Mouse (Mus musculus) frontal cortex, adult (tissue): ENCODE measurements at regions not wholly inside any gene's neighbourhood (a gene's known extent, or its start where the extent isn't known, plus 50 kb on each side); places are given as distances from the start of the nearest gene placed in this dataset.

Experiments used
- ATAC-seq: cut with Nextera tagmentation; 2 replicates; pipeline ENCODE4 v1.9.2; 2017; ENCODE audit warnings: mild to moderate bottlenecking, moderate library complexity, mixed read lengths; ENCODE audit not compliant: low TSS enrichment

- ATAC-seq = no peak
These were observed 53.9 kb upstream of the Cdkn3 start for GRCm38 (mm10) chr14:46706462-46706861.

- ATAC-seq = no peak
These were observed 56.0 kb upstream of the Cdkn3 start for GRCm38 (mm10) chr14:46704316-46704751.

DNA sequence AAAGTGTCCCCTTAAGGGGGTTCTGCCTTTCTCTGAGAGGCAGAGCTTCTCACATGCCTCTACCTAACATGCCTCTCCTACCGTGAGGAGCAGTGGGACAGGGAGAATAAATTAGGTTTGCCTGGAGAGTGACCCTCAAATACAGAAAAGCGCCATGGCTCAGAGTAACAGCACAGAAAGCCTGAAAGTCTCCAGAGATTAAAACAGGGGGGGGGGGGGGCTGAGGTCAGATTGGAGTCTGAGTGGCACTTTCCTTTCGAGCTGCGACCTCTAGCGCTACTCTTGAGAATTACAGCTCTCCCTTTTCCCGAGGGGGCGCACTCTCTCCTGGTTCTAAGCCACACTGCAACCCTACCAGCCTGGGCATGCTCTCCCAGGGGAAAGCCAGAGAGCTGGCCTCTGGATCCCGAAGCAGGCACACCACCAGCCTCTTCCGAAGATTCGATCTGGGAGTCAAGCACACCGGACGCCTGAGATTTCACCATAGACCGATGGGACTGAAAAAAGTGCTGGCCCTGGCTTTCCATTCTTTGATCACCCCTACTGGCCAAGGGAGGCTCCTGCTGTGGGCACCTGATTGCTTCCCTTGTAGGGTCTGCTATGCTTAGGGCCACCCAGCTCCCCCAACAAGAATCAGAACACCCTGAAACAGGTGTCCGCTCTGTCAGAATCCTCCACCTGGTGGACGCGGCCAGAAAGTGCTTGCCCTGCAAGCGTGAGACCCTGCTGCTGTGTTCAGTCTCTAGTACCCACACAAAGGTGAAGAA is 57.5 kb upstream of the Cdkn3 start:
- no peak; the same call in 1 of the 2 replicates for ATAC-seq

DNA sequence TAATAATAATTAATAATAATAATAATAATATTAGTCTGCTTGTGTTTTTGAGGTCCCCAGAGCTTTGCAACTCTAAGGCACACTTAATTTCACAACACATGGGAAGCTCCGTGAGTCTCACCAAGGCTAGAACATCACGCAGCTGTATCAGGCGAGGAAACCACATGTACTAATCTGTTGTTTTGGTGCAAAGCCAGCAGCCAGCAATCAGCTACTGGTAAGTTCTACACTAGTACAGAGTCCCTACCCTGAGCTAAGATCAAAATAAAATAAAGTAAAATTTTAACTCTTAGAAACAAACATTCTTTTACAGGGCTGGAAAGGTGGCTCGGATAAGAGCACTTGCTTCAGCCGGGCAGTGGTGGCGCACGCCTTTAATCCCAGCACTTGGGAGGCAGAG is 67.8 kb upstream of the Cdkn3 start:
- no peak for ATAC-seq

DNA sequence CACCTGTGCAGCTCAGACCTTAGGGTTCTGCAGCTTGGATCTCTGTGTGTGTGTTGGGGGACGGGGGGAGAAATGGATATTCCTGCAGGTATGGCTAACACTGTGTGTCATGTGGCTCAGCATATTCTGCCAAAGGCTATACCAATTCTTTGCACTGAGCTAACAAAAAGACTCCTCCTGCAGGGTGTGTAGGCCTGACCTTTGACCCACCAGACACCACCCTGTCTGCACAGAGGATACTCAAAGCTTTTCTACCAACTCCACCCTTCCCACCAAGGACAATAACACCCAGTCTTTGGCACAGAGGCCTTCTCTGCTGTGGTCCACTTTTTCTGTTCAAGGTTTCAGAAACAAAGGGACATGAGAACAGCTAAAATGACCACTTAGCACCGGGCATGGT is 68.3 kb upstream of the Cdkn3 start:
- no peak for ATAC-seq

DNA sequence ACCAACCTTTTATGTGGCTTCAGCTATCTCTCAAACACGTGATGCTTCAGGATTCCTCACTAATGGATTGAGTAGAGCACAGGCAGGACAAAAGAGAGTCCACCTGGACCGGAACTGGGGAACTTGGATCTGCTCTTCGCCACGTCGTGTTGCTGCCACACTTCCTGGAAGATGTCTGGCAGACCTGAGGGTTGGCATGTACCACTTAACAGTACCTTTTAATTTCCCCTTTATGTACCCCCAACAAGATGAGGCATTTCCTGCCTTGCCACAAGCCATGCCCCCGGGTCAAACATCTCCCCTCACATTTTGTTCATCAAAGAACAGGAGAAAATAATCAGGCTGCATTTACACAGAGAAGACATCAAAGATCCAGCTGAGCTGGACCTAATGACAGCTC is 77.6 kb upstream of the Cdkn3 start:
- no peak for ATAC-seq

GRCm38 (mm10) chr14:46678935-46679334 is 81.4 kb upstream of the Cdkn3 start:
- no peak for ATAC-seq

GRCm38 (mm10) chr14:46671482-46672225 is 88.7 kb upstream of the Cdkn3 start:
- no peak for ATAC-seq

GRCm38 (mm10) chr14:46671062-46671461 is 89.3 kb upstream of the Cdkn3 start:
- ATAC-seq = no peak

DNA sequence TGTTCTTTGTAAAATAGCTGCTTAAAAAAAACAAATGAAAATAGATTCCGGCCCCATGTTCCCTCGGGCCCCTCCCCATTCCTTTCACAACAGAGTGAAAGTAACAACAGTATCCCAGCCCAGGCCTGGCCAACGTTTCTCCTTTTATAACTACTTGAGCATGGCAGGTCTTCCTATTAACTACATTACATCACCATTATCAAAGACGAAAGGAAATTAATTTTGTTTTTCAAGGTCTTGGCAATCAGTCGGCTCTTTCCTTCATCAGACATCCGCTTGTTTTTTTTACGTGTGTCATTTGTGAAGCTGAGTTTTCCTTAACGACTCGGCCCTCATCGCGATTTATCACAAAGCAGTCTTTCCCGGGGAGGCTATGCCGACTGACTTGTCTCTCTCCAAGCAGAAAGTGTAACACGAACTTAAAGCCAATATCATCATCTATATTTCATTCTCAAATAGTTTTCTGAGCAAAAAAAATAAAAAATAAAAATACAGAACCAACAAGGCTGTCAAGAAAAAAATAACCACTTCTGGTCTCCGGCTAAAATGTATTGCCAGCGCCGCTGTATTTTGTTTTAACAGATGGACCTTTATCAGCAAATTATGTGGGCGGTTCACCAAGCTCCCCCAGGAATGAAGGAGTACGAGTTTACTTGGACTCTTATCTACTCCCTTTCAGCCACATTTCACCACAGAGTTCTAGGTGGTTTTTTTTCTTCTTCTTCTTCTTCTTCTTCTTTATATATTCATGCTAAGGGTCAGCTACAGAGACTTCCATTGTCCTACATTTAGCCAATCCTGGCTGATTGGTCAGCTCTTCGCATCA is 89.9 kb upstream of the Cdkn3 start:
- ATAC-seq = no peak

GRCm38 (mm10) chr14:46668275-46668674 is 92.1 kb upstream of the Cdkn3 start:
- ATAC-seq = no peak

- ATAC-seq = no peak
These were observed 96.0 kb upstream of the Cdkn3 start for GRCm38 (mm10) chr14:46664305-46664704.

DNA sequence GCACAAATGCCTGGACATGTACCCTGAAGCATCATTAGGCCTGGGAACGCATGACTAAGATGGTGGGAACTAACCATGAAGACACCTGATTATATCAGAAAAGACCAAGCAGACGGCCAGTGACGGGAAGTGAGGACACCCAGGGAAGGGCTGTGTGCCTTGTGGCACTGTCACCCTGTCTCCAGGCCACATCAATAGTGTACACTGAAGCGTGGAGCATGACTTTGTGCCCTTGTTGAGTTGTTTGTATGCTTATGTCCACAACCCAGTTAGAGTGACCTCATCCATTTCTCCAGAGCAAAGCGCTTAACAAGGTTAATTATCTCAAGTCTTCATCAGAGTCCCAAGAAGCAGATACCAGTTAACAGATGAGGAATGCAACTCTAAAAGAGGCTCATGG is 96.8 kb upstream of the Cdkn3 start:
- ATAC-seq = no peak

DNA sequence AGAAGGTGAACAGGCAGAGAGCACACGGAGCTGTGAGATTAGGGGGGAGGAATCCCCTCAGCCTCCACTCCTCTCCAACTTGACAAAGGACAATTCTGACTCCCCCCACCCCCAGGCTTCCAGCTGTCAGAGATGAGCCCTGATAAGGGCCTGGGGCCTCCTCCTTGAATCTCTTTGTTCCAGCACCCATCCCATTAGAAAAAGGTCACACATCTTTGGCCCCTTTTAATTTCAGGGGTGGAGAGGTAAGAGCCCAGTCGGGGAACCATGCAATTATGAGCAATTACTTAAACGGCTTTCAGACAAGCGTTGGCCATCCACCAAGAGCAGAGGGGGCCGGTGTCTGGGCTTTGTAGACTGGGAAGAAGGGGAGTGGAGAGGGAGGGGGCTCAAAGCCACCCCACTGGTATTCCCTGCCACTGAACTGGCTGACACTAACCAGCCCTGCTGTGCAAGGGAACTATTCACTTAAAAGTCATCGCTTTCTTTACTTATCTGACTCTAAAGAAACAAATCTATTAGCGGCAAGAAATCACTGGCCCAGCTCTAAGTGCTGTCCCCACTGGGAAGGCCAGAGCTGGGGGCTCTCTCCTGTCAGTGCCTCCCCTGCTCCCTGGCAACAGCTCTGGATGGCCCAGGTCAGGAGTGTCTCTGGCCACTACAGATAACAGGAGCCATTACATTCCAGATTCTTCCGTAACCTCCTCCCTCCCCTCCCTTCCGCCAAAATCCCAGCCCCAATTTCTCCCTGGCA is 98.4 kb upstream of the Cdkn3 start:
- no peak for ATAC-seq

GRCm38 (mm10) chr14:46661118-46661791 is 99.1 kb upstream of the Cdkn3 start:
- peak; percentile 57; the same call in 1 of the 2 replicates for ATAC-seq

DNA sequence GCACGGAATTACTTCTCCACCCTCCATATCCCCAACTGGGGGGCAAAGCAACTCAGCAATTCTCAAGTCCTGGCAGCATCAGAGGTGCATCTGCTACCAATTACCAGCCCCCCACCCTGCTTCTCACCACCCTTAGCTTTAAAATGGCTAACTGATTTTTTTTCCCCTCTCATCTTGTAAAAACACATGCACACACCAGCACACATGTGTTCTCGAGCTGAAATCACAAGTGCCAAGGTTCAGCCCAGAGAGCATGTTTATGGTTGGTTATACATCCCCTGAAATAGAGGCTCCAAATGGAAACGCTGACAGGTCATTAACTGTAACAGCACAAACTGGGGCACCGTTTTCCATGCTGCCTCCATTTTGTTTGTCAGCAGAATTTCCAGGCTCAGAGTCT is 101.0 kb upstream of the Cdkn3 start:
- no peak for ATAC-seq

DNA sequence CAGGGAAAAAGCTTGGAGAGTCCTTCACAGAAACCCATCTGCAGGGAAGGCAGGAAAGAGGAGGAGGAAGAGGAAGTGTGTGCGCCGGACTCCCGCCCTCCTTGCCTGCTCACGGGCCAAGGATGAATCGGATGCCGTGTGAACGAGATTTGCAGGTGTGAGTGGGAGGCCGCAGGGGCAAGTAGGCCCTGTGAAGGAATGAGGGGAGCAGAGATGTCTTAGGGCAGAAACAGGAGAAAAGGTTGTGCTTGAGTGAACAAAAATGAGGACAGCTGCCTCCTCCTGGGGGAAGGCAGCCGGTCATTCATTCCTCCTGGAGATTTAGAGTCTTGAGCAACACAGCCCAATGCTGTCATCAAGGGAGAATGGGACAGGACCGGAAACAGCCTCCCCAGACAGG is 104.1 kb upstream of the Cdkn3 start:
- no peak for ATAC-seq

DNA sequence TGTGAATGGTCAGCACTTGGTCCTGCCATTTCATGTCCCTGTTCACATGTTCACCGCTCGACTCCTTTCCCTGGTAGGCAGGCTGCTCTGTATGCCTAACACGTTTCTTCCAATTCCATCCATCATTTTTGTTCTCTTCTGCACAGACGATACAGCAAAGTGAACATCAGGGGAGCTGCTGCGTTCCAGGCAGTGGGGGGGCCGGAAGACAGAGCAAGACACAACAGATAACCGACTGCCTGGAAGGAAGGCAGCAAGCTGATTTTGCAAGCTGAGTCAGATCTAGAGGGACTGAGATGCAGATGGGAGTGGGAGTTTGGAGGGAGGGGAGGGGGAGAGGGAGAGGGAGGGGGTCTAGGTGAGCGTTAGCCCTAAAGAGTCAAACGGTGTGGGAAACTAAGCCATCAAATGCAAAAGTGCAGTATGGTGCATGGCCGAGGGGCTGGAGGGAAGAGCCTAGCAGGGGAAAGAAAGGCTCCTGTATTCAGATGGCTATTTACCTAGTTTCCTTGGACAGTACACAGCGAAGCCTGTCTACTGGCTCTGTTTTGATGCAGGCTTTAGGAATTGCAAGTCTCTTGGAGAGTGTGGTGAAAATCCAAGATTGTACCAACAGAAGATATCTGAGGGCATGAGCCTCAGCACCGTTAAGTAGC is 112.9 kb upstream of the Cdkn3 start:
- peak; percentile 50; the same call in 1 of the 2 replicates for ATAC-seq

DNA sequence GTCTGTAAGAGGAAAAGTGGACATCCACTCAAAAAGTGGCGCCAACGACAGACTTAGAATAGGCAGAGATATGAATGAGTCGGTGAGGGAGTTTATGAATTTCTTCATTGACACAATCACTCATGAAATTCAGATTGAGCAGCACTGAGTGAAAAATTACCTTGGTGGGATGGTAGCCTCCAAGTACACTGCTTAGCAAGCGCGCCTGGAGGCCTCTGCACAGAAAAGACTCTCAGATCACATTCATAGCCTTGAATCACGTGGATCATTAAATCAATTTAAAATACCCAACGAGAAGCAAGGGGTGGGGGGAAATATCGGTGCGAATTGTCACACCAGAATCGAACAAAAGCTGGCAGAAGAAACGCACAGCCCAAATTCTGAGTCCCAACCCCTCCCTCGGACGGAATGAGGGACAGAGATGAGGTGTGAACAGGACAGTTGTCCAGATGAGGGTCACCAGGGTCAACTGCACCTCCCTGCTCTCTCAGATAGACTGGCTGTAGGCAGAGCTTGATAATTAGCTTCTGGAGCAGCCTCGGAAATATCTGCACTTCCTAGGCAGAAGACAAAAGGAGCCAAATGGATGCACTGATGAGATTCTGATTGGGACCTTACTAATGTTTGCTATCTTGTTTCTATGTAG is 113.5 kb upstream of the Cdkn3 start:
- ATAC-seq = no peak
